Mouse (Mus musculus): ENCODE results near the gene Actr3b.
A peak's percentile ranks its signal among the peaks of the same experiment; 100 is the strongest.

- peak; percentile 62 for TF ChIP-seq CTCF (IDR thresholded peaks at IDR 0.05; ENCODE audit: low read depth)
- no peak for TF ChIP-seq EP300 (optimal IDR thresholded peaks at IDR 0.05)
Observed at GRCm38 (mm10) chr5:25848058-25848457, 88.3 kb downstream of the Actr3b start.
